Mouse (Mus musculus) megakaryocyte-erythroid progenitor cell, adult 5-6 weeks (primary cell): ENCODE results near the gene A3galt2. TPM values are rescaled to one million over a fixed set of nuclear protein-coding genes. Genes with fewer than 3 reads are reported as not detected.
A peak's percentile ranks its signal among the peaks of the same experiment; 100 is the strongest.

Experiments used
- ATAC-seq: replicated peaks from 2 replicates; pipeline ENCODE4 v1.8.0; 2016; ENCODE audit warnings: mild to moderate bottlenecking, inconsistent platforms; ENCODE audit not compliant: severe bottlenecking, poor library complexity, low FRiP score, low TSS enrichment
- total RNA-seq, 2 experiments: library from RNA; stranded (forward) in 1 of 2; stranded (reverse) in 1 of 2; fragments of 200-1000, 215-1000 nt in 1 of 2; fragments of >200 nt in 1 of 2; fragmentation: Nextera tagmentation in 1 of 2; gene quantifications; 2 replicates each; pipeline ENCODE4 v1.2.3; 2014 to 2017

The A3galt2 gene
- 0.31 TPM in 1 of 2 replicates, not detected in the other for total RNA-seq (2014; fragmentation: Nextera tagmentation)
- total RNA-seq (2017), result not detected in 2 replicates

GRCm38 (mm10) chr4:128755064-128755463, at the start of gene A3galt2:
TSS of gene A3galt2 (plus strand) at chr4:128755364.
- no peak for ATAC-seq

- ATAC-seq, result no peak
These were observed 48.5 kb upstream of the A3galt2 start for GRCm38 (mm10) chr4:128706626-128707025.

GRCm38 (mm10) chr4:128707384-128707783, 47.8 kb upstream of the A3galt2 start:
- ATAC-seq, result no peak

DNA sequence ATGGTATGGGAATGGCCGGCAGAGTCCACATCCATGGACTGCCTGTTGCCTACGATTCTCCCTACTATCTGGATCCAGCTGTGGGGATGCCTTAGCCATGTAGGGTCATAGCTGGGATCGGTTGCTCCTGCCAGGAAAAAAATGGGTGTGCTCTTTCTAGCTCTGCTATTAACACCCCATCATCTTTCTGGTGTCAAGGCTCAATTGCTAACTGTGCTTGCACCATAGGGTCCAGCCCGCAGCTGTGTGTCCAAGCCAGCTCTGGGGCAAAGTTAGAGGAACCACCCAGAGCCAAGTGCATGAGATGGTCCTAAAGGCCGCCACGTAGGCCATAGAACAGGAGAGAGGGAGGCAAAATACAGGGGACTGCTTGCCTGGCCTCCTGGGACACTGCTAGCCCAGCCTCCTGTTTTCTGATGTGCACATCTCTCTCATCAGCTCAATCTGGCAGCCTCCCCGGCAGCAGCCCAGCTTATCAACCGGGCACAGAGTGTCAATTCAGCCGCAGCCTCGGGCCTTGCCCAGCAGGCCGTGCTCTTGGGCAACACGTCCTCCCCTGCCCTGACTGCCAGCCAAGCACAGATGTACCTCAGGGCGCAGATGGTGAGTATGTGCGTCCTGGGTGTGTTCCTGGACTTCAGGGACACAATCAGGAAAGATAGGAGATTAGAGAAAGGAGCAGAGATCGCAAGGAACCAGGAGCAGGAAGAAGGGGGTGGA, 45.9 kb upstream of the A3galt2 start:
- ATAC-seq, result peak; percentile 84

DNA sequence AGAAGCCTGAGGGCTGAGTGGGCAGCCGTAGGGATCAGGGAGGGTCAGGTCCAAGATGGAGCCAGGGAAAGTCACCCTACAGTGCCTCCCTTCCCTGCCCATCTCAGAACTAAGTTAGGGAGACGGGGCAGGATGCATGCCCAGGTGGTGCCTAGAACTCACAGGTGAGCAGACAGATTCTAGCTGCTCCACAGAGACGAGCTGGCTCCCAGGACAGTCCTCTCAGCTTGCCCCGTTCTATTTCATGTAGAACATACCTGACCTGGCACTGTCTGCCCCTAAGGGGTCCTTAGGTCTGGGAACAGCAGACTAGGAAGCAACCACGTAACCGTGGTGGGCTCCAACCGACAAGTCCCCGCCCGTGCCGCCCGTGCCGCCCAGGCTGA, 45.4 kb upstream of the A3galt2 start:
- ATAC-seq, result no peak

DNA sequence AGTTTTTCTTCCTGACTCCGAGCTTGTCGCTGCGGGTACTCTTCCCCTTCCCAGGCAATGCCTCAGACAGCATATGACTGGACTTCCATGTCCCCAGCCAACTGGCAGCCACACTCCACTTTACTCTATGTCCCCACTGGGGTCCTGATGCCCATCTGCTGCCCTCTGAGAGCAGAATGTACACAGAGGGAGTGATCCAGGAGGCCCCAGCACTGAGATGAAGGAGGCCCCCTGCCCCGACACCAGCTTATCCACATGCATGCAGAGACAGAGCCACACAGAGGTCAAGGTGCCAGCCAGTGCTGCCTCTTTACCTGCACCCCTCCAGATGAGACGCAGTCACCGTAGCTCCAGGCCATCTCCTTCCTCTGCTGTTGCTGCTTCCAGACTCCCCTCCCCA, 44.9 kb upstream of the A3galt2 start:
- ATAC-seq, result no peak

- no peak for ATAC-seq
These were observed 44.4 kb upstream of the A3galt2 start for GRCm38 (mm10) chr4:128710800-128711199.

DNA sequence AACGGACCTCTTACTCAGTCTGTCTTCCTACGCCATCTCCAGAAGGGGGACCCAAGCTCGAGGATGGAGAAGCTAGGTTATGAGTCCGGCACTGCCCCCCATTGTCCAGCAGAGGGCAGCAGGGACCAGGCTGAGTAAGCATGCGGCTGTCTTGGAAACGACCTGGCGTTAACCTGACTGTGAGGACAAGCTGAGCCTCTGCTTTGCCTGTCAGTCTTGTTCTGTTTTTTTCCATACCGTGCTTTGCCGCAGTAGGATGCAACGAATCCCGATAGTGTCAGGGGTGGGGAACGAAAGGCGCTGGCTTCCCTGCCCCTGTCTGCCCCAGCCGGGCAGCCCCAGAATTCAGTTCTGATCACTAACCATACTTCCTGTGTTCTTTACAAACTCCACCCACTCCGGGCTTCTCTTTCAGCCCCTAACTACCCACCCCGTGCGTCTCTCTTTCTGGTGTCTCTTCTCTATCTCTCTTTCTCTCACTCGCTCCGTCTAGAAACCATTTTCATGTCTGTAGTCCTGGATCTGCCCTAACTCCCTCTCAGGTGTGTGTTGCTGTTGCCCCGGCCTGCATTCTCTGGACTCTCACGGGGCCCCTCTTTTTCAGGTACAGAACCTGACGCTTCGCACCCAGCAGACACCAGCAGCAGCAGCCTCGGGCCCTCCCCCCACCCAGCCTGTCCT, 43.6 kb upstream of the A3galt2 start:
- peak; percentile 68 for ATAC-seq

- no peak for ATAC-seq
These were observed 43.0 kb upstream of the A3galt2 start for GRCm38 (mm10) chr4:128712136-128712655.

DNA sequence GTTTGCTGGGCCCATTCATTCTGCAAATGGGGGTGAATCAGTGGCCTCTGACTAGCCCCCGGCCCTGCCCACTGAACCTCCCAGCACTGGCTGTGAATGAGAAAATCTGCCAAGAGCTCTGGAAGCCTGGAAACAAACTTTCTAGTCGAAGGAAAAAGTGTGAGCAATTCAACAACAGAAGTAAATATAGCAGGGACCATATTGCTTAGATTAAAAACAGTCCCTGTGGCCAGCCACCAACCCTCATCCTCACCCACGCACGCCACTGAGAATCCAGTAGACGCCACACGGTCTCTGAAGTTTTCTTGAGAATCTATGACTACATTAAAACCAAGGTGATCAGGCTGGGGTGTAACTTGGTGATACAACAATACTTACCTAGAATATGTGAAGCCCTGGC, 42.2 kb upstream of the A3galt2 start:
- ATAC-seq, result no peak

GRCm38 (mm10) chr4:128715241-128716204, 39.6 kb upstream of the A3galt2 start:
- ATAC-seq, result no peak

DNA sequence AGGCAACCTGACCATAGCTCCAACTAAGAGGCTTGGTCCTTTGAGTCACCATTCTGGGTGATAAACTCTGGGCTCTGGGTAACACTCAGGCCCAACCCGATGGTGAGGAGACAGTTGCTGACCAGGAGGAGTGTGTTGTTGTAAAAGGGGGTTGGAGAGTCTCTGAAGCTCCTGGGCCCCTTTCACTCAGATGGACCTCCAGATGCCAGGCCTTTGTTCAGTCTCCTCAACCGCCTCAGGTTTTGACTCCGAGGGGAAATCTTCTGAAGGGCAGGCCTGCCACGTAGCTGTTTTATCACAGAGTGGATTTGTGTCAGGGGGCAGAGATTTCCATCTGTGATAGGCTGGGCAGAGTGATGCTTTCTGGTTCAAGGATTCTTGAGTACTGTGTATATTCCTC, 38.9 kb upstream of the A3galt2 start:
- no peak for ATAC-seq

GRCm38 (mm10) chr4:128716731-128717130, 38.4 kb upstream of the A3galt2 start:
- no peak for ATAC-seq

DNA sequence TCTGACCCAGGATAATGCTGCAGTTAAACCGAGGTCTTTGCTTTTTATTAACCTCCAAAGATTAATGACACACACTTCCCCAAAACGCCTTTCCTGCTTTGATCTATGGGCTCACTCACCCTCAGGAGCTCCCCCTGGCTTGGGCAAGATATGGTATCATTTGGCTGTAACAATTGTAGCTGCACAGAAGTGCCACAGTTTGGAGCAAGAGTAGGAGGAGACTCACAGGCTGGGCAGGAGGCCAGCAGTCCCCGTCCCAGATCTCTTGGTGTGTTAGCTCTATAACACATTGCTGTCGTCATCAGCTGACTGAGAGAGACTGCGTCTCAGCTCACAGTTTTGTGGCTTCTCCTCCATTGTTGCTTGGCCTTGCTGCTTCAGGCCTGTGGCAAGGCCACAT, 35.1 kb upstream of the A3galt2 start:
- peak; percentile 93 for ATAC-seq

DNA sequence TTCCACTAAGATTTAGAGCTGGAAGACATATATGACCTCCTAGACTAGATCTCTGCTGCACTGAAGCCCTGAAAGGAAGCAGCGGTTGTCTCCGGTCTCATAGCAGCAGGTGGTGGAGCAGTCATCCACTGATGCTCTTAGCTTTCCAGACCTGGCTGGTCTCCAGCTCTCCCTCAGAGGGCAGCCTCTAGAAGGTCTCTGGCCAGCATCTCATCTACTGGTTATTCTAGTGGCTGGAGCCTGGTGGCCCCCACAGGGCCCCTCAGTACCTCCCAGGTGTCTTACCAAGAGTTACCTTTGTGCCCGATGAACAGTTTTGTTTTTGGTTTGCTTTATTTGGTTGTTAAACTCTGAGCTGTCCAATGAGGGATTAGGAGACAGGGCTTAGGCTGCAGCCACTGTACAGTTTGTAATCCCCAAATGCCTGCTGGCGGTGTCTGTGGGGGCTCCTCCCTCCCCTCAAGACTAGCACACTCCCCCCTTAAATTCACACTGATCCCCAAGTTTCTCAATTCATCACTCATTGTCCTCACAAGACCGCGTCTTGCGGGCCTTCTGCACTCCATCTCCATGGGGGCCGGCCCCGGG, 34.0 kb upstream of the A3galt2 start:
- ATAC-seq, result no peak

- ATAC-seq, result no peak
These were observed 33.4 kb upstream of the A3galt2 start for GRCm38 (mm10) chr4:128721761-128722160.

DNA sequence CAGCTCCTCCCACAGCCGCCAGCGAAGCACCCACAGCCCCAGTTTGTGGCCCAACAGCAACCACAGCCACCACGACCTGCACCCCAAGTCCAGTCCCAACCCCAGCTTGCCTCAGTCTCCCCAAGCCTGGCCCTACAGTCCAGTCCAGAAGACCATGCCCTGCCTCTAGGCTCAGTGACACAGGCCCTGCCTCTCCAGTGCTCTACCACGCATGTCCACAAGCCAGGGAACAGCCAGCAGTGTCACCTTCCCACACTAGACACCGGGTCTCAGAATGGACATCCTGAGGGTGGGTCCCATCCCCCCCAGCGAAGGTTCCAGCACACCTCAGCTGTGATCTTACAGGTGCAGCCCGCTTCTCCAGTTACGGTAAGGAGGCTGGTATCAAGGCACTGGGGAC, 32.2 kb upstream of the A3galt2 start:
- ATAC-seq, result no peak

DNA sequence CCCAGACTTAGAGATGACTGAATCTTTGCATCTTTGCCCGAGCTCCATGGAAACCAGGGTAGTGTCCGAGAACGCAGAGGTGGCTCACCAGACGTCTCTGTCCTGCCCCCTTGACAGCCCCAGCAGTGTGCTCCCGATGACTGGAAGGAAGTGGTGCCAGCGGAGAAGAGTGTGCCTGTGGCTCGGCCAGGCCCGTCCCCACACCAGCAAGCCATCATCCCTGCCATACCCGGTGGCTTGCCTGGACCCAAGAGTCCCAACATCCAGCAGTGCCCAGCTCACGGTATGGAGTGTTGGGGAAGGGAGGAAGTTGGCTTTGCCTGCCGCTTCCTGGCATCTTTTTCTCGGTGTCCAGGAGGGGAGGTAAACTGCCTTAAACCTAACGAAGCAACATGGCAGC, 31.7 kb upstream of the A3galt2 start:
- ATAC-seq, result no peak

GRCm38 (mm10) chr4:128724059-128724458, 31.1 kb upstream of the A3galt2 start:
- no peak for ATAC-seq
